Mouse (Mus musculus): Measurements from ENCODE around the gene Fbxl17. TPM values are rescaled to one million over a fixed set of nuclear protein-coding genes. Genes with fewer than 3 reads are reported as not detected.

The Fbxl17 gene
- polyA plus RNA-seq, 1 experiment from 2014 or later = 5.6 TPM

Small RNAs within 50 kb of the gene (microRNA-seq; reads per million reads assigned to microRNA genes)
- gene Gm24813 = not detected
